Mouse (Mus musculus) liver, postnatal 0 days (tissue): ENCODE results near the gene Ugt1a5. TPM values are rescaled to one million over a fixed set of nuclear protein-coding genes. Genes with fewer than 3 reads are reported as not detected.

Experiments
- ATAC-seq: fragments of 200-750 bp; cut with Nextera tagmentation; 2 replicates; pipeline ENCODE4 v1.8.0; 2017; ENCODE audit warnings: mild to moderate bottlenecking, moderate library complexity
- DNase-seq: peaks from one replicate; pipeline ENCODE4 v3.0.0-alpha.2; 2016
- H3K27ac ChIP-seq: fragments of 300-500 bp; sonication (generic); 2 replicates; pipeline ENCODE4 v1.5.1; 2014; ENCODE audit warnings: antibody characterized with exemption, moderate library complexity, mild to moderate bottlenecking, low read depth
- H3K27me3 ChIP-seq: fragments of 300-500 bp; sonication (generic); 2 replicates; pipeline ENCODE4 v1.6.1; 2014; ENCODE audit warnings: low read length, control low read depth, mixed read lengths; ENCODE audit not compliant: insufficient read depth
- H3K36me3 ChIP-seq: fragments of 300-500 bp; sonication (generic); replicated peaks from 2 replicates; pipeline ENCODE4 v1.6.1; 2014; ENCODE audit warnings: mild to moderate bottlenecking, control low read depth, low read length, moderate library complexity, mixed read lengths; ENCODE audit not compliant: insufficient read depth
- H3K4me1 ChIP-seq: fragments of 300-500 bp; sonication (generic); 2 replicates; pipeline ENCODE4 v1.6.1; 2014; ENCODE audit warnings: antibody characterized with exemption, mild to moderate bottlenecking, control low read depth; ENCODE audit not compliant: insufficient read depth
- H3K4me2 ChIP-seq: fragments of 300-500 bp; sonication (generic); 2 replicates; pipeline ENCODE4 v1.6.1; 2014; ENCODE audit warnings: low read depth, mild to moderate bottlenecking, low read length, moderate library complexity, mixed read lengths
- H3K4me3 ChIP-seq: fragments of 300-500 bp; sonication (generic); 2 replicates; pipeline ENCODE4 v1.5.1; 2014; ENCODE audit warnings: low read depth, low read length
- H3K9ac ChIP-seq: fragments of 300-500 bp; sonication (generic); replicated peaks from 2 replicates; pipeline ENCODE4 v1.6.1; 2014; ENCODE audit warnings: mild to moderate bottlenecking, moderate library complexity
- H3K9me3 ChIP-seq: fragments of 300-500 bp; sonication (generic); 2 replicates; pipeline ENCODE4 v1.6.1; 2016; ENCODE audit warnings: mild to moderate bottlenecking, control low read depth, low read length, mixed read lengths
- CTCF ChIP-seq: sonication (generic); IDR thresholded peaks from 2 replicates; pipeline ENCODE4 v1.5.1; 2016; ENCODE audit warnings: antibody characterized with exemption, low read depth
- EP300 ChIP-seq: IDR thresholded peaks from 2 replicates; pipeline ENCODE4 v1.6.1; 2016; ENCODE audit warnings: antibody characterized with exemption, low read depth, mild to moderate bottlenecking
- WGBS: fragments of 180-500 bp; shearing (Covaris S2); extraction: QIAGEN DNeasy Blood & Tissue Kit; methylation state at CpG from one replicate; pipeline ENCODE4 v1.1.7; 2014; ENCODE audit not compliant: insufficient replicate concordance; 5-methylcytosine and 5-hydroxymethylcytosine counted together
- polyA plus RNA-seq: library from polyadenylated mRNA; unstranded; fragments of >200 nt; fragmentation: Nextera tagmentation; extraction: Ambion mirVana; gene quantifications from 2 replicates; pipeline ENCODE4 v1.2.1, GENCODE M21; 2015

Gene Ugt1a5
- polyA plus RNA-seq, 1 experiment from 2014 or later: 0.19 TPM

- no peak overlapping the region for H3K9ac ChIP-seq
- no peaks in the 10 kb centered on the region for H3K36me3 ChIP-seq
- no peak overlapping the region for H3K4me3 ChIP-seq
- TF ChIP-seq EP300 (no peak), CTCF (no peak)
- no peak for DNase-seq
- ATAC-seq: no peak
- peaks cover 38% of the 10 kb centered on the region for H3K4me1 ChIP-seq
- no peak overlapping the region for H3K27ac ChIP-seq
- peaks cover 6% of the 10 kb centered on the region; the same call in 1 of the 2 replicates for H3K9me3 ChIP-seq
- H3K27me3 ChIP-seq: no peaks in the 10 kb centered on the region
- 78% methylated on average over 12 of the region's 12 CpGs for WGBS
- no peak overlapping the region for H3K4me2 ChIP-seq
Measured at GRCm38 (mm10) chr1:88254793-88255465, 89.1 kb downstream of the Ugt1a5 start.

- no peak overlapping the region for H3K4me3 ChIP-seq
- 53% methylated on average over 2 of the region's 2 CpGs for WGBS
- DNase-seq (no peak), ATAC-seq (no peak)
- 0 out of 2 replicates have a peak, but pooled peaks cover 2% of the 10 kb centered on the region for H3K9me3 ChIP-seq
- no peaks in the 10 kb centered on the region for H3K36me3 ChIP-seq
- H3K4me1 ChIP-seq: peaks cover 43% of the 10 kb centered on the region
- no peak overlapping the region for H3K9ac ChIP-seq
- no peak for TF ChIP-seq EP300
- no peak for TF ChIP-seq CTCF
- no peak overlapping the region for H3K4me2 ChIP-seq
- no peaks in the 10 kb centered on the region for H3K27me3 ChIP-seq
- no peak overlapping the region for H3K27ac ChIP-seq
Measured at GRCm38 (mm10) chr1:88255466-88255857, 89.7 kb downstream of the Ugt1a5 start.

GRCm38 (mm10) chr1:88255989-88256754, 90.4 kb downstream of the Ugt1a5 start:
- WGBS: 71% methylated on average over 13 of the region's 13 CpGs
- TF ChIP-seq CTCF: no peak
- TF ChIP-seq EP300: no peak
- peaks cover 1% of the 10 kb centered on the region; the same call in 1 of the 2 replicates for H3K36me3 ChIP-seq
- ATAC-seq (no peak), DNase-seq (no peak)
- no peaks in the 10 kb centered on the region for H3K27me3 ChIP-seq
- no peak overlapping the region for H3K27ac ChIP-seq
- no peak overlapping the region for H3K4me3 ChIP-seq
- H3K9ac ChIP-seq: no peak overlapping the region
- 0 out of 2 replicates have a peak, but pooled peaks cover 2% of the 10 kb centered on the region for H3K9me3 ChIP-seq
- H3K4me1 ChIP-seq: peaks cover 50% of the 10 kb centered on the region
- no peak overlapping the region for H3K4me2 ChIP-seq

- Histone ChIP-seq H3K9me3 (0 out of 2 replicates have a peak, but pooled peaks cover 2% of the 10 kb centered on the region), H3K27me3 (no peaks in the 10 kb centered on the region), H3K9ac (no peak overlapping the region), H3K27ac (no peak overlapping the region), H3K4me2 (no peak overlapping the region), H3K4me3 (no peak overlapping the region), H3K36me3 (peaks cover 10% of the 10 kb centered on the region), H3K4me1 (peaks cover 59% of the 10 kb centered on the region)
- no peak for TF ChIP-seq CTCF
- no peak for TF ChIP-seq EP300
- DNase-seq: no peak
- 71% methylated on average over 10 of the region's 10 CpGs for WGBS
- no peak for ATAC-seq
Measured at GRCm38 (mm10) chr1:88256886-88257663, 91.3 kb downstream of the Ugt1a5 start.

GRCm38 (mm10) chr1:88257681-88258080, 91.9 kb downstream of the Ugt1a5 start:
- ATAC-seq (no peak), DNase-seq (no peak)
- H3K4me2 ChIP-seq: no peak overlapping the region
- no peaks in the 10 kb centered on the region for H3K27me3 ChIP-seq
- no peak overlapping the region for H3K4me3 ChIP-seq
- no peaks in the 10 kb centered on the region for H3K9me3 ChIP-seq
- no peak for TF ChIP-seq CTCF
- no peak for TF ChIP-seq EP300
- H3K9ac ChIP-seq: no peak overlapping the region
- 75% methylated on average over 6 of the region's 6 CpGs for WGBS
- H3K36me3 ChIP-seq: peaks cover 16% of the 10 kb centered on the region
- H3K4me1 ChIP-seq: peaks cover 65% of the 10 kb centered on the region
- H3K27ac ChIP-seq: no peak overlapping the region

- Histone ChIP-seq H3K4me2 (no peak overlapping the region), H3K27ac (no peak overlapping the region), H3K27me3 (no peaks in the 10 kb centered on the region), H3K36me3 (peaks cover 23% of the 10 kb centered on the region), H3K4me3 (no peak overlapping the region), H3K9me3 (no peaks in the 10 kb centered on the region), H3K9ac (no peak overlapping the region), H3K4me1 (peaks cover 60% of the 10 kb centered on the region)
- 60% methylated on average over 6 of the region's 6 CpGs for WGBS
- TF ChIP-seq CTCF: no peak
- no peak for TF ChIP-seq EP300
- DNase-seq (no peak), ATAC-seq (no peak)
Measured at GRCm38 (mm10) chr1:88258361-88258760, 92.5 kb downstream of the Ugt1a5 start.
